Mouse (Mus musculus): Measurements from ENCODE around the gene Zyx. TPM values are rescaled to one million over a fixed set of nuclear protein-coding genes. Genes with fewer than 3 reads are reported as not detected.

Gene Zyx
- total and polyA plus RNA-seq, 3 experiments = 0.86 to 11.4 (median 2.2) TPM

DNA sequence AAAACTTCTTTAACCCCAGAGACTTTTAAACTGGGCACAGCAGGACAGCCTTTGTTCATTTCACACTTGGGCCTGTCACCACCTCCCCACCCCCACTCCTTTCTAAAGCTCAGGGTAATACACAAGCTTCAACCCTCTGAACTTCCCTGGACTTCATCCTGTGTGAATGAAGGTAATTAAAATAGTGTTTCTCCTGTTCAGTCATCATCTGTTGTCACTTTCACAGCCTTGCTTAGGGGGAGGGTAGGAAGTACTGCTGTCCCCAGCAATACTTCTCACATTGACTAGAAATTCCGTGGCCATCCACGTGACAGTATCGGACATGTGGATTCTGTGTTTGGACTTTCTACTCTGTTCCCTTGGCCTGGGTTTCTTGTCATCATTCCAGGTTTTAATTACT, 20.4 kb downstream of the Zyx start:
- Histone ChIP-seq H3K27me3 (replicated peaks) (no peaks in the 10 kb centered on the region), H3K4me1 (ENCODE audit: control insufficient read depth in 1 of 2, insufficient read depth in 2 of 2) (no peaks in the 10 kb centered on the region), H3K79me2 (replicated peaks; ENCODE audit: control insufficient read depth, extremely low read depth, insufficient read depth, poor library complexity, severe bottlenecking) (no peaks in the 10 kb centered on the region), H3K27ac (ENCODE audit: insufficient read depth, low read depth) (no peak overlapping the region), H3K4me3 (replicated peaks in 1 of 3; ENCODE audit: low read depth in 2 of 3, low read length in 2 of 3, poor library complexity in 1 of 3) (no peak overlapping the region), H3K4me2 (ENCODE audit: insufficient read depth, low read depth, poor library complexity, severe bottlenecking) (no peak overlapping the region), H3K9ac (ENCODE audit: insufficient read depth, low read depth) (no peak overlapping the region), H3K36me3 (replicated peaks in 1 of 2; ENCODE audit: control insufficient read depth in 1 of 2, insufficient read depth in 1 of 2, low read length in 1 of 2) (no peaks in the 10 kb centered on the region), H3K9me3 (replicated peaks; ENCODE audit: low read length) (no peaks in the 10 kb centered on the region)
- no peak for DNase-seq (ENCODE audit: extremely low read depth)
- dilution Hi-C loops (cut with MboI; ENCODE audit: extremely low pct_ligation_motif_present, extremely low pct_unique_long_range_greater_than_20kb, low sequenced_read_pairs) = no loop called here
- TF ChIP-seq BHLHE40 (IDR thresholded peaks at IDR 0.05; ENCODE audit: low read depth, low read length) (no peak), RCOR1 (conservative IDR thresholded peaks at IDR 0.05; ENCODE audit: low read depth, low read length) (no peak), RAD21 (IDR thresholded peaks at IDR 0.05; ENCODE audit: low read depth, low read length) (no peak), ZKSCAN1 (IDR thresholded peaks at IDR 0.05; ENCODE audit: borderline replicate concordance, low read depth, low read length) (no peak), TCF12 (IDR thresholded peaks at IDR 0.05; ENCODE audit: low read depth, low read length) (no peak), PAX5 (IDR thresholded peaks at IDR 0.05; ENCODE audit: low read length) (no peak), POLR2AphosphoS2 (IDR thresholded peaks at IDR 0.05; ENCODE audit: low read depth, low read length) (no peak), JUN (IDR thresholded peaks at IDR 0.05; ENCODE audit: insufficient read depth, low read depth, low read length) (no peak), ZMIZ1 (IDR thresholded peaks at IDR 0.05; ENCODE audit: low read depth, low read length) (no peak), KAT2A (IDR thresholded peaks at IDR 0.05; ENCODE audit: insufficient replicate concordance, low read length) (no peak), UBTF (IDR thresholded peaks at IDR 0.05; ENCODE audit: low read depth, low read length) (no peak), MYC (IDR thresholded peaks at IDR 0.05; ENCODE audit: low read depth, low read length) (no peak), MAZ (IDR thresholded peaks at IDR 0.05; ENCODE audit: low read depth, low read length) (no peak), ZNF384 (IDR thresholded peaks at IDR 0.05; ENCODE audit: low read depth, low read length) (no peak), NELFE (IDR thresholded peaks at IDR 0.05; ENCODE audit: low read depth, low read length) (no peak), SMC3 (IDR thresholded peaks at IDR 0.05; ENCODE audit: low read depth, low read length) (no peak), GABPA (IDR thresholded peaks at IDR 0.05; ENCODE audit: insufficient replicate concordance, low read depth, low read length) (no peak), USF1 (IDR thresholded peaks at IDR 0.05; ENCODE audit: low read depth, low read length) (no peak)
- in situ Hi-C loops (cut with MboI; ENCODE audit: low pct_ligation_motif_present, low pct_unique_long_range_greater_than_20kb, low sequenced_read_pairs) = no loop called here

DNA sequence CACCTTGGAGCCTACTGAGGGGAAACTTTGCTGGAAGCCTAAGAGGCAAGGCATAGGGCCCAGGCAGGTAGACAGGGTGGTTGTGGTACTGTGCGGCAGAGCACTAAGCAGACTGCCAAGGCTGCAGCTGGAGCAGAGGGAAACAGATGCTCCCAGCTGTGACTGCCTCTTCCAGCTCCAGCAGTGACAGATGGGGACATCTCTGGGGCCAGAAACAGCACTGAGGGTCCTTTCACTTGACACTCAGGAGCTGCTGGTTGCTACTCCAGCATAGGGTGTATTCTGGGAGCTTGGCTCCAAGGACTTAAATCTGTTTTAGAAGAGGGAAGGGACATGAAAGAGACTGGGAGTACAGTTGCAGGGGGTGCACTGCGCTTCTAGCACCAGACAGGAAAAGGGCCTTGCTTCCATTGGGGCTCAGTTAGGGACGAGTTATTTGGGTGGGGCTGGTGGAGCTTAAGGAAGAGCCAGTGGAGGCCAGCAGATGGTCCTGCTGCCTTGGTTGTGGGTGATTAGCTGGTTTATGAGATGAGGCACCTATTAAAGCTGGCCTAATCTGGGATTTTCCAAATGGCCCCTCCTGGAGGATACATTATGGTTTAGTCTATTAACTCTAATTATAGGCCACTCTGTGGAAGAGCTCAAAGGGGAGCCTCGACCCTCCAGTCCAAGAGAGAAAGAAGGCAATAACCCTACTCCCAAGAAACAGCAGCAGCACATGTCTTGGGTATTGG, 21.4 kb downstream of the Zyx start:
- Histone ChIP-seq H3K79me2 (replicated peaks; ENCODE audit: control insufficient read depth, extremely low read depth, insufficient read depth, poor library complexity, severe bottlenecking) (no peaks in the 10 kb centered on the region), H3K36me3 (replicated peaks in 1 of 2; ENCODE audit: control insufficient read depth in 1 of 2, insufficient read depth in 1 of 2, low read length in 1 of 2) (no peaks in the 10 kb centered on the region), H3K9ac (ENCODE audit: insufficient read depth, low read depth) (no peak overlapping the region), H3K27ac (ENCODE audit: insufficient read depth, low read depth) (no peak overlapping the region), H3K9me3 (replicated peaks; ENCODE audit: low read length) (no peaks in the 10 kb centered on the region), H3K4me2 (ENCODE audit: insufficient read depth, low read depth, poor library complexity, severe bottlenecking) (no peak overlapping the region), H3K4me1 (ENCODE audit: control insufficient read depth in 1 of 2, insufficient read depth in 2 of 2) (peaks cover 0 to 5% of the 10 kb centered on the region in 2 experiments; a peak in 2 of 4 replicates), H3K4me3 (replicated peaks in 1 of 3; ENCODE audit: low read depth in 2 of 3, low read length in 2 of 3, poor library complexity in 1 of 3) (no peak overlapping the region), H3K27me3 (replicated peaks) (no peaks in the 10 kb centered on the region)
- no peak for DNase-seq (ENCODE audit: extremely low read depth)
- TF ChIP-seq EP300 (IDR thresholded peaks at IDR 0.05; ENCODE audit: low read length) (no peak), IRF4 (IDR thresholded peaks at IDR 0.05; ENCODE audit: low read depth, low read length) (no peak), POLR2A (IDR thresholded peaks at IDR 0.05; ENCODE audit: low read depth, low read length) (no peak), PAX5 (IDR thresholded peaks at IDR 0.05; ENCODE audit: low read length) (no peak), CHD2 (IDR thresholded peaks at IDR 0.05; ENCODE audit: low read length) (no peak), MAX (IDR thresholded peaks at IDR 0.05; ENCODE audit: low read length) (no peak), CTCF (conservative IDR thresholded peaks at IDR 0.05 in 1 of 2, IDR thresholded peaks at IDR 0.05 in 1 of 2; ENCODE audit: low read depth in 2 of 2, low read length in 2 of 2) (no peak), MAFK (IDR thresholded peaks at IDR 0.05; ENCODE audit: insufficient replicate concordance, low read length) (no peak), ZNF384 (IDR thresholded peaks at IDR 0.05; ENCODE audit: low read depth, low read length) (no peak), NELFE (IDR thresholded peaks at IDR 0.05; ENCODE audit: low read depth, low read length) (no peak), CHD1 (IDR thresholded peaks at IDR 0.05; ENCODE audit: low read depth, low read length) (no peak), MYC (IDR thresholded peaks at IDR 0.05; ENCODE audit: low read depth, low read length) (no peak), HCFC1 (IDR thresholded peaks at IDR 0.05; ENCODE audit: low read depth, low read length) (no peak)
- in situ Hi-C loops (cut with MboI; ENCODE audit: low pct_ligation_motif_present, low pct_unique_long_range_greater_than_20kb, low sequenced_read_pairs) (no loop called here), dilution Hi-C loops (cut with MboI; ENCODE audit: extremely low pct_ligation_motif_present, extremely low pct_unique_long_range_greater_than_20kb, low sequenced_read_pairs) (no loop called here)
